Mouse (Mus musculus): ENCODE measurements at regions not wholly inside any gene's neighbourhood (a gene's known extent, or its start where the extent isn't known, plus 50 kb on each side); places are given as distances from the start of the nearest gene placed in this dataset.
A peak's percentile ranks its signal among the peaks of the same experiment; 100 is the strongest.

- DNase-seq (ENCODE audit: extremely low read depth, low read depth) = no peak
Observed at GRCm38 (mm10) chr10:66904552-66905367, 191.2 kb upstream of the Jmjd1c start.

- DNase-seq (ENCODE audit: extremely low read depth, low read depth) = peak; percentile 75
Observed at GRCm38 (mm10) chr10:66907842-66908241, 188.1 kb upstream of the Jmjd1c start.

- peak; percentile 35 for DNase-seq (ENCODE audit: extremely low read depth, low read depth)
Observed at GRCm38 (mm10) chr10:66909204-66909889, 186.6 kb upstream of the Jmjd1c start.

- DNase-seq (ENCODE audit: extremely low read depth, low read depth) = no peak
Observed at GRCm38 (mm10) chr10:66909905-66910681, 185.8 kb upstream of the Jmjd1c start.

- peak; percentile 76 for DNase-seq (ENCODE audit: extremely low read depth, low read depth)
Observed at GRCm38 (mm10) chr10:66911261-66911911, 184.5 kb upstream of the Jmjd1c start.

- no peak for DNase-seq (ENCODE audit: extremely low read depth, low read depth)
Observed at GRCm38 (mm10) chr10:66912440-66912839, 183.5 kb upstream of the Jmjd1c start.

- no peak for DNase-seq (ENCODE audit: extremely low read depth, low read depth)
Observed at GRCm38 (mm10) chr10:66913187-66913586, 182.7 kb upstream of the Jmjd1c start.

GRCm38 (mm10) chr10:66913627-66914026 is 182.3 kb upstream of the Jmjd1c start:
- no peak for DNase-seq (ENCODE audit: extremely low read depth, low read depth)

- DNase-seq (ENCODE audit: extremely low read depth, low read depth) = no peak
Observed at GRCm38 (mm10) chr10:66914288-66914975, 181.5 kb upstream of the Jmjd1c start.

- DNase-seq (ENCODE audit: extremely low read depth, low read depth) = no peak
Observed at GRCm38 (mm10) chr10:66915801-66916200, 180.1 kb upstream of the Jmjd1c start.

- DNase-seq (ENCODE audit: extremely low read depth, low read depth) = no peak
Observed at GRCm38 (mm10) chr10:66917725-66918124, 178.2 kb upstream of the Jmjd1c start.

- no peak for DNase-seq (ENCODE audit: extremely low read depth, low read depth)
Observed at GRCm38 (mm10) chr10:66918713-66919112, 177.2 kb upstream of the Jmjd1c start.

GRCm38 (mm10) chr10:66919953-66920760 is 175.8 kb upstream of the Jmjd1c start:
- DNase-seq (ENCODE audit: extremely low read depth, low read depth) = peak; percentile 38

- no peak for DNase-seq (ENCODE audit: extremely low read depth, low read depth)
Observed at GRCm38 (mm10) chr10:66920761-66921684, 174.9 kb upstream of the Jmjd1c start.

- no peak for DNase-seq (ENCODE audit: extremely low read depth, low read depth)
Observed at GRCm38 (mm10) chr10:66921776-66922175, 174.1 kb upstream of the Jmjd1c start.

- no peak for DNase-seq (ENCODE audit: extremely low read depth, low read depth)
Observed at GRCm38 (mm10) chr10:66922314-66922713, 173.6 kb upstream of the Jmjd1c start.

- DNase-seq (ENCODE audit: extremely low read depth, low read depth) = no peak
Observed at GRCm38 (mm10) chr10:66923947-66924346, 172.0 kb upstream of the Jmjd1c start.

GRCm38 (mm10) chr10:66924418-66924817 is 171.5 kb upstream of the Jmjd1c start:
- no peak for DNase-seq (ENCODE audit: extremely low read depth, low read depth)

Data from MEL-GATA-1-ER (cell line).